Mouse (Mus musculus) bone marrow, adult 2 months (tissue): ENCODE data around the gene Olfr1411. TPM values are rescaled to one million over a fixed set of nuclear protein-coding genes. Genes with fewer than 3 reads are reported as not detected.

Experiments used
- H3K27ac ChIP-seq: fragments of 200-500 bp; 2 replicates; pipeline ENCODE4 v1.5.1; 2012; ENCODE audit warnings: low read depth, mild to moderate bottlenecking, control low read depth, inconsistent platforms, low read length; ENCODE audit not compliant: control insufficient read depth, poor library complexity, insufficient read depth
- H3K4me1 ChIP-seq: fragments of 200-500 bp; 2 replicates; pipeline ENCODE4 v1.6.1; 2011; ENCODE audit warnings: low read length; ENCODE audit not compliant: control insufficient read depth, insufficient read depth
- H3K4me3 ChIP-seq: fragments of 200-500 bp; replicated peaks from 2 replicates; pipeline ENCODE3; 2011; ENCODE audit warnings: mild to moderate bottlenecking, low read depth, low read length, control low read depth; ENCODE audit not compliant: control insufficient read depth
- CTCF ChIP-seq: fragments of 200-500 bp; IDR thresholded peaks from 2 replicates; pipeline ENCODE4 v1.5.1; 2011; ENCODE audit warnings: low read length, control low read depth; ENCODE audit not compliant: control insufficient read depth, insufficient read depth
- POLR2A ChIP-seq: fragments of 200-500 bp; IDR thresholded peaks from 2 replicates; pipeline ENCODE4 v1.6.1; 2011; ENCODE audit warnings: low read depth, mild to moderate bottlenecking, control low read depth, low read length, borderline replicate concordance; ENCODE audit not compliant: control insufficient read depth
- WGBS: fragments of 180-500 bp; shearing (Covaris S2); methylation state at CpG from one replicate; pipeline ENCODE4 v1.1.7; 2018; 5-methylcytosine and 5-hydroxymethylcytosine counted together
- polyA plus RNA-seq: library from polyadenylated mRNA; stranded (reverse); fragments of >200 nt; gene quantifications from 2 replicates; pipeline ENCODE4 v1.2.4, GENCODE M21; 2011; ENCODE audit warnings: low replicate concordance; ENCODE audit not compliant: missing spikeins, insufficient read depth, insufficient read length

Gene Olfr1411
- polyA plus RNA-seq, 1 experiment, result not detected

DNA sequence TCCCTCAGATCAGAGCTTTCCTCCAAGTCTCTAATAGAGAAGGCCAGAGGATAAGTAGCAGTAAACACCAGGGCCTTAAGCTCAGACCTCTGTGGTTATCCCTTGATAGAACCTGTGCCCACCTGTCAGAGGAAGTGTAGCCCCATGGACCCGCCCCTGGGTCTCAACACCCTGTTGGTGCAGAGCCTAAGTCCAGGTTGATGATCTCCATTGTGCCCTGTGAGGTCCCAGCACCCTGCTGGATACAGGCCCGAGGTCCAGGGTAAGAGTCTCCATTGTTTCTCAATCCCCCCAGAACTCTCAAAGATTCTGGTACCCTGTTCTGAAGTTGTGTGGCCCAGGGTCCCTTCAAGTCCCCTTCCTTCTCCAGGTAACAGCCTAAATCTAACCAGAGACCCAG, 51.9 kb downstream of the Olfr1411 start:
- TF ChIP-seq CTCF, result no peak
- TF ChIP-seq POLR2A, result no peak
- H3K27ac ChIP-seq, result no peak overlapping the region
- H3K4me1 ChIP-seq, result peaks cover 3% of the 10 kb centered on the region; the same call in 1 of the 2 replicates
- WGBS, result 51% methylated on average over 2 of the region's 2 CpGs
- no peak overlapping the region for H3K4me3 ChIP-seq

DNA sequence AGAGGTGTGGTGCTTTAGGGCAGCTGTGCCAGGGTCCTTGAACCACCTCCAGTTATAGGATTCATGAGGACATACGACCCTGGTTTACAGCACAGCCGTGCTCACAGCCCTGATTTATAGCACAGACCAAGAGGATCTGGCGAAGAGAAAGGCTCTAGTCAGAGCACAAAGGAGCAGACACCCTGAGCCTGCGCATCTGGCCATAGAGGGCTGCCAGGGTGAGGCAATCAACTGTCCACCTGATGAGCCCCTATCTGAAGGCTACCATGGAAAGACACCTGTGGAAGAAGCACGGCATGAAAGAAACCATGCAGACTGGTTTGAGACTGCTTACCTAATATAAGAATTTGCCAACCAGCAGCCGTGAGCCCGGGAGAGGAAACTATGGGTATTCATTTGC, 52.4 kb downstream of the Olfr1411 start:
- no peak overlapping the region for H3K27ac ChIP-seq
- no peak overlapping the region for H3K4me3 ChIP-seq
- no peak for TF ChIP-seq CTCF
- TF ChIP-seq POLR2A, result no peak
- 62% methylated on average over 7 of the region's 7 CpGs for WGBS
- peaks cover 3% of the 10 kb centered on the region; the same call in 1 of the 2 replicates for H3K4me1 ChIP-seq

DNA sequence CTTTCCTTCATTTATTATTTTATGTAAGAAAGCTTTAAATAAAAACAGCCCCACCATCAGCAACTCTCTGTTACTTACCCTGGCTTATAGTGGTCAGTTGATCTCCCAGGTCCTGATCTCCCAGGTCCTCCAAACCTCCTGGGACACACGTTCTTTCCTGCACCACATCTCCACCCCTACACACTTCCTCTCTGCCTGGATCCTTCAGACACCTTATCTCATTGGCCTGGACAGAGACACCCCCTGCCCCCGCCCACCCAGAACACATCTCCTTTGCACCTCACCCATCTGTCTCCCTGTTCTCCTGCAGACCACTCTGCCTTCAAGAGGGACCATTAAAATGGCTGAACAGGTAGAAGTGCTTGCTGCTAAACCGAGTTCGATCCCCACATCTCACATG, 52.8 kb downstream of the Olfr1411 start:
- peaks cover 3% of the 10 kb centered on the region; the same call in 1 of the 2 replicates for H3K4me1 ChIP-seq
- no peak overlapping the region for H3K4me3 ChIP-seq
- no peak overlapping the region for H3K27ac ChIP-seq
- no peak for TF ChIP-seq CTCF
- TF ChIP-seq POLR2A, result no peak
- WGBS, result 64% methylated on average over 4 of the region's 4 CpGs

Other genes with a start within 250 kb of the Olfr1411 start
- gene Ndufa10, start 120.6 kb upstream of the Olfr1411 start, polyA plus RNA-seq, result 45.5 and 48.4 TPM in 2 replicates
- gene Olfr1416, start 109.3 kb upstream of the Olfr1411 start, polyA plus RNA-seq, result not detected in 2 replicates
- not detected in 2 replicates for gene Olfr1415, start 98.3 kb upstream of the Olfr1411 start, polyA plus RNA-seq
- gene Olfr1414, start 75.8 kb upstream of the Olfr1411 start, polyA plus RNA-seq, result not detected in 2 replicates
- gene Olfr1413, start 23.1 kb upstream of the Olfr1411 start, polyA plus RNA-seq, result not detected in 2 replicates
- gene Olfr1412, start 8.6 kb upstream of the Olfr1411 start, polyA plus RNA-seq, result not detected in 2 replicates
- not detected in 2 replicates for gene Olfr1410, start 11.4 kb downstream of the Olfr1411 start, polyA plus RNA-seq
- gene Olfr12, start 23.4 kb downstream of the Olfr1411 start, polyA plus RNA-seq, result not detected in 2 replicates
- gene Cops9, start 47.6 kb downstream of the Olfr1411 start, polyA plus RNA-seq, result 151 and 176 TPM in 2 replicates
- gene Otos, start 54.4 kb downstream of the Olfr1411 start, polyA plus RNA-seq, result 0.32 TPM in 1 of 2 replicates, not detected in the other
- 9.3 and 21.8 TPM in 2 replicates for gene Gpc1, start 237.2 kb downstream of the Olfr1411 start, polyA plus RNA-seq